Mouse (Mus musculus) small intestine, adult 2 months (tissue): ENCODE data around the gene Slc38a3.

Experiments
- CTCF ChIP-seq: fragments of 200-500 bp; IDR thresholded peaks from 2 replicates; pipeline ENCODE4 v1.5.1; 2012; ENCODE audit warnings: low read depth, mild to moderate bottlenecking, control low read depth, inconsistent platforms, low read length, moderate library complexity, mixed read lengths; ENCODE audit not compliant: insufficient replicate concordance, insufficient read length; ENCODE audit errors: extremely low read depth
- POLR2A ChIP-seq: fragments of 200-500 bp; IDR thresholded peaks from 2 replicates; pipeline ENCODE4 v1.6.1; 2012; ENCODE audit warnings: low read depth, mild to moderate bottlenecking, control low read depth, inconsistent platforms, low read length, moderate library complexity

DNA sequence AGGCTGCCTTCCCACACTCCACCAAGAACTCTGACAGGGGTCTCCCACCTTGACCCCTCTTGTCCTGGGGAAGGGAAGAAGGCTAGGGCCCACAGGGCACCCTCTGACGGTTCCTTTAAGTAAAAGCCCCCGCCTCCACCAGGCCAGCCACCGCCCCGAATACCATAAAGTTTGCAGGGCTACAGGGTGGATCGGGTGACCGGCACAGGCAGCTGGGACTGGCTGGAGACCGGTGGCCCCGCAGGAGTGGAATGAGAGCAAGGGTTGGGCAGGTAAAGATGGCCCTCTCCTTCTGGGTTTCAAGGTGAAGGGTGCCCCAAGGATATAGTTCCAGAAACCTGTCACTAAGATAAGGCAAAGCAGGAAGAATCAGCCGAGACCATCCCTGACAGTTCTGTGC is 62.7 kb downstream of the Slc38a3 start:
- TF ChIP-seq CTCF (no peak), POLR2A (peak; percentile 34; the same call in 1 of the 2 replicates)
